Mouse (Mus musculus) stomach, embryonic 15.5 days (tissue): Measurements from ENCODE around the gene Tmem89. TPM values are rescaled to one million over a fixed set of nuclear protein-coding genes. Genes with fewer than 3 reads are reported as not detected.

Source experiments
- ATAC-seq: fragments of 200-750 bp; cut with Nextera tagmentation; 2 replicates; pipeline ENCODE4 v1.8.0; 2017; ENCODE audit warnings: low read depth, moderate number of reproducible peaks, moderate TSS enrichment; ENCODE audit not compliant: insufficient read depth, low FRiP score
- H3K27ac ChIP-seq: fragments of 300-500 bp; sonication (generic); 2 replicates; pipeline ENCODE4 v1.5.1; 2015; ENCODE audit warnings: mild to moderate bottlenecking, inconsistent platforms
- H3K27me3 ChIP-seq: fragments of 300-500 bp; sonication (generic); replicated peaks from 2 replicates; pipeline ENCODE4 v1.6.1; 2015; ENCODE audit warnings: inconsistent platforms
- H3K36me3 ChIP-seq: fragments of 300-500 bp; sonication (generic); 2 replicates; pipeline ENCODE4 v1.6.1; 2015; ENCODE audit warnings: inconsistent platforms
- H3K4me1 ChIP-seq: fragments of 300-500 bp; sonication (generic); 2 replicates; pipeline ENCODE4 v1.6.1; 2015; ENCODE audit warnings: inconsistent platforms
- H3K4me2 ChIP-seq: fragments of 300-500 bp; sonication (generic); 2 replicates; pipeline ENCODE4 v1.6.1; 2015; ENCODE audit warnings: mild to moderate bottlenecking, inconsistent platforms
- H3K4me3 ChIP-seq: fragments of 300-500 bp; sonication (generic); replicated peaks from 2 replicates; pipeline ENCODE4 v1.5.1; 2015; ENCODE audit warnings: inconsistent platforms
- H3K9ac ChIP-seq: fragments of 300-500 bp; sonication (generic); 2 replicates; pipeline ENCODE4 v1.6.1; 2015; ENCODE audit warnings: inconsistent platforms
- H3K9me3 ChIP-seq: fragments of 300-500 bp; sonication (generic); 2 replicates; pipeline ENCODE4 v1.6.1; 2016; ENCODE audit warnings: inconsistent platforms
- WGBS: fragments of 180-500 bp; shearing (Covaris S2); methylation state at CpG from one replicate; pipeline ENCODE4 v1.1.7; 2015; 5-methylcytosine and 5-hydroxymethylcytosine counted together
- polyA plus RNA-seq: library from polyadenylated mRNA; unstranded; fragments of >200 nt; fragmentation: Nextera tagmentation; extraction: Ambion mirVana; gene quantifications from 2 replicates; pipeline ENCODE4 v1.2.1, GENCODE M21; 2015

Tmem89 gene
- not detected in 2 replicates for polyA plus RNA-seq

GRCm38 (mm10) chr9:108914491-108914890 lies at the start of gene Tmem89:
Tmem89 (plus strand) TSS chr9:108914619.
- Histone ChIP-seq H3K36me3 (no peaks in the 10 kb centered on the region), H3K27ac (no peak within 1 kb of the TSS), H3K4me2 (no peak within 1 kb of the TSS), H3K27me3 (no peaks in the 10 kb centered on the region), H3K4me1 (no peaks in the 10 kb centered on the region), H3K9me3 (no peaks in the 10 kb centered on the region), H3K4me3 (no peak within 1 kb of the TSS), H3K9ac (no peak within 1 kb of the TSS)
- no peak for ATAC-seq
- 71% methylated on average over 6 of the region's 6 CpGs for WGBS

GRCm38 (mm10) chr9:108912308-108912707 lies 2.1 kb upstream of the Tmem89 start:
- H3K27me3 ChIP-seq, result no peaks in the 10 kb centered on the region
- WGBS, result 63% methylated on average over 6 of the region's 6 CpGs
- no peaks in the 10 kb centered on the region for H3K36me3 ChIP-seq
- H3K9me3 ChIP-seq, result no peaks in the 10 kb centered on the region
- H3K4me1 ChIP-seq, result no peaks in the 10 kb centered on the region
- ATAC-seq, result no peak
- H3K4me3 ChIP-seq, result no peak overlapping the region
- no peak overlapping the region for H3K27ac ChIP-seq
- no peak overlapping the region for H3K9ac ChIP-seq
- H3K4me2 ChIP-seq, result no peak overlapping the region

GRCm38 (mm10) chr9:108913161-108913560 lies 1.3 kb upstream of the Tmem89 start:
- Histone ChIP-seq H3K36me3 (no peaks in the 10 kb centered on the region), H3K4me2 (no peak overlapping the region), H3K27me3 (no peaks in the 10 kb centered on the region), H3K9ac (no peak overlapping the region), H3K27ac (no peak overlapping the region), H3K9me3 (no peaks in the 10 kb centered on the region), H3K4me1 (no peaks in the 10 kb centered on the region), H3K4me3 (no peak overlapping the region)
- ATAC-seq, result no peak
- WGBS, result 79% methylated on average over 7 of the region's 7 CpGs

- 61% methylated on average over 10 of the region's 10 CpGs for WGBS
- H3K27ac ChIP-seq, result no peak overlapping the region
- no peaks in the 10 kb centered on the region for H3K27me3 ChIP-seq
- no peak for ATAC-seq
- no peaks in the 10 kb centered on the region for H3K9me3 ChIP-seq
- no peaks in the 10 kb centered on the region for H3K36me3 ChIP-seq
- H3K4me2 ChIP-seq, result no peak overlapping the region
- H3K4me1 ChIP-seq, result no peaks in the 10 kb centered on the region
- no peak overlapping the region for H3K4me3 ChIP-seq
- H3K9ac ChIP-seq, result no peak overlapping the region
Observed at GRCm38 (mm10) chr9:108913621-108914020, 798 bp upstream of the Tmem89 start.

GRCm38 (mm10) chr9:108925897-108926296 lies 11.5 kb downstream of the Tmem89 start:
- Histone ChIP-seq H3K4me1 (no peaks in the 10 kb centered on the region), H3K9ac (no peak overlapping the region), H3K27me3 (no peaks in the 10 kb centered on the region), H3K27ac (no peak overlapping the region), H3K36me3 (no peaks in the 10 kb centered on the region), H3K4me2 (no peak overlapping the region), H3K9me3 (no peaks in the 10 kb centered on the region), H3K4me3 (no peak overlapping the region)
- ATAC-seq, result no peak
- whole genome bisulfite sequencing, result 57% methylated on average over 8 of the region's 8 CpGs

- Histone ChIP-seq H3K27ac (no peak overlapping the region), H3K4me3 (no peak overlapping the region), H3K9me3 (no peaks in the 10 kb centered on the region), H3K9ac (no peak overlapping the region), H3K36me3 (no peaks in the 10 kb centered on the region), H3K27me3 (no peaks in the 10 kb centered on the region), H3K4me1 (no peaks in the 10 kb centered on the region), H3K4me2 (no peak overlapping the region)
- WGBS, result 85% methylated on average over 3 of the region's 3 CpGs
- ATAC-seq, result no peak
Observed at GRCm38 (mm10) chr9:108928424-108928823, 14.0 kb downstream of the Tmem89 start.

GRCm38 (mm10) chr9:108935991-108936390 lies 21.6 kb downstream of the Tmem89 start:
- Histone ChIP-seq H3K36me3 (peaks cover 23% of the 10 kb centered on the region; the same call in 1 of the 2 replicates), H3K9me3 (no peaks in the 10 kb centered on the region), H3K9ac (no peak overlapping the region), H3K4me3 (peak overlapping the region; percentile 96), H3K4me2 (peak overlapping the region; percentile 39; the same call in 1 of the 2 replicates), H3K27ac (no peak overlapping the region), H3K27me3 (no peaks in the 10 kb centered on the region), H3K4me1 (peaks cover 8% of the 10 kb centered on the region; the same call in 1 of the 2 replicates)
- 4% methylated on average over 3 of the region's 3 CpGs for WGBS
- ATAC-seq, result no peak

- peak; percentile 91 for ATAC-seq
- no peaks in the 10 kb centered on the region for H3K27me3 ChIP-seq
- under 1% methylated on average over 57 of the region's 58 CpGs for WGBS
- peak within 1 kb of the TSS; percentile 96 for H3K4me3 ChIP-seq
- peaks cover 26% of the 10 kb centered on the region for H3K36me3 ChIP-seq
- peak within 1 kb of the TSS; percentile 94 for H3K9ac ChIP-seq
- H3K4me2 ChIP-seq, result peak within 1 kb of the TSS; percentile 72
- no peaks in the 10 kb centered on the region for H3K9me3 ChIP-seq
- H3K27ac ChIP-seq, result peak within 1 kb of the TSS; percentile 74
- peaks cover 8% of the 10 kb centered on the region; the same call in 1 of the 2 replicates for H3K4me1 ChIP-seq
Observed at GRCm38 (mm10) chr9:108936418-108937364, 22.3 kb downstream of the Tmem89 start, which contains the start of gene Uqcrc1. Uqcrc1 (plus strand) TSS chr9:108936633.

GRCm38 (mm10) chr9:108945111-108945510 lies 30.7 kb downstream of the Tmem89 start:
- H3K27ac ChIP-seq, result 0 out of 2 replicates have a peak overlapping the region, but pooled peaks have one; percentile 13
- peaks cover 8% of the 10 kb centered on the region; the same call in 1 of the 2 replicates for H3K4me1 ChIP-seq
- no peaks in the 10 kb centered on the region for H3K27me3 ChIP-seq
- no peak for ATAC-seq
- no peak overlapping the region for H3K4me3 ChIP-seq
- H3K36me3 ChIP-seq, result peaks cover 84% of the 10 kb centered on the region
- no peak overlapping the region for H3K4me2 ChIP-seq
- 77% methylated on average over 9 of the region's 9 CpGs for WGBS
- no peak overlapping the region for H3K9ac ChIP-seq
- no peaks in the 10 kb centered on the region for H3K9me3 ChIP-seq

- H3K4me3 ChIP-seq, result no peak overlapping the region
- H3K4me1 ChIP-seq, result peaks cover 9% of the 10 kb centered on the region; the same call in 1 of the 2 replicates
- H3K9ac ChIP-seq, result no peak overlapping the region
- H3K36me3 ChIP-seq, result peaks cover 82% of the 10 kb centered on the region
- H3K9me3 ChIP-seq, result no peaks in the 10 kb centered on the region
- no peaks in the 10 kb centered on the region for H3K27me3 ChIP-seq
- no peak overlapping the region for H3K27ac ChIP-seq
- no peak overlapping the region for H3K4me2 ChIP-seq
- ATAC-seq, result no peak
- 81% methylated on average over 5 of the region's 5 CpGs for WGBS
Observed at GRCm38 (mm10) chr9:108945608-108946007, 31.2 kb downstream of the Tmem89 start.

- peaks cover 57% of the 10 kb centered on the region for H3K36me3 ChIP-seq
- peak; percentile 74 for ATAC-seq
- 58% methylated on average over 13 of the region's 13 CpGs for WGBS
- peaks cover 16% of the 10 kb centered on the region for H3K4me1 ChIP-seq
- H3K27me3 ChIP-seq, result 0 out of 2 replicates have a peak, but pooled peaks cover 7% of the 10 kb centered on the region
- H3K9ac ChIP-seq, result no peak overlapping the region
- H3K4me3 ChIP-seq, result no peak overlapping the region
- no peaks in the 10 kb centered on the region for H3K9me3 ChIP-seq
- H3K27ac ChIP-seq, result peak overlapping the region; percentile 86
- no peak overlapping the region for H3K4me2 ChIP-seq
Observed at GRCm38 (mm10) chr9:108949231-108949966, 35.0 kb downstream of the Tmem89 start.
